Mouse (Mus musculus): ENCODE measurements around the gene Mettl8. TPM values are rescaled to one million over a fixed set of nuclear protein-coding genes. Genes with fewer than 3 reads are reported as not detected.

Gene Mettl8
- total and polyA plus RNA-seq, 3 experiments: 20.0 to 21.7 TPM; not detected in 1

DNA sequence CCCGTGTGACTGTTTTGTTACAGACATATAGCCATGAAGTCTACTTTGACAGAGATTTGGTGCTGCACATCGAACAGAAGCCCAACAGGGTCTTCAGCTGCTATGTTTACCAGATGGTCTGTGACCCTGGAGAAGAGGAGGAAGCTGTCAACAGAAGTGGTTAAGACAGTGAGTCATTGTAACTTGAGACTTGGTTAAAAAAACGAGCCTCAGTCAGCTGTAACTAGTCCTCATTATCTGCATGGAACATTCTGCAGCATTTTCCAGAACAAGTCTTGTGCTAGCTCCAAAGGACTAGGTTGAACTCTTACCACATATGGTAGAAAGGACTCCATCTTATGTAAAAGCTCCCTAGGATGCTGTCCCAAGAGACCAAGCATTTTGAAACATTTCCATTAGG, 34.4 kb upstream of the Mettl8 start:
- DNase-seq (ENCODE audit: low read depth, low spot score): peak; percentile 23
- TF ChIP-seq CTCF (IDR thresholded peaks at IDR 0.05 in 2 of 3, conservative IDR thresholded peaks at IDR 0.05 in 1 of 3; ENCODE audit: control insufficient read depth in 1 of 3, insufficient read depth in 1 of 3, low read depth in 2 of 3, low read length in 3 of 3, poor library complexity in 1 of 3, severe bottlenecking in 1 of 3) (no peak), ETS1 (IDR thresholded peaks at IDR 0.05; ENCODE audit: low read depth, low read length) (no peak), USF1 (IDR thresholded peaks at IDR 0.05; ENCODE audit: low read depth, low read length) (no peak), MAFK (IDR thresholded peaks at IDR 0.05; ENCODE audit: borderline replicate concordance, low read depth, low read length) (no peak), MYB (IDR thresholded peaks at IDR 0.05; ENCODE audit: low read depth, low read length) (no peak), SIN3A (IDR thresholded peaks at IDR 0.05; ENCODE audit: low read length) (no peak), NRF1 (IDR thresholded peaks at IDR 0.05; ENCODE audit: insufficient read depth, low read depth, low read length, poor library complexity, severe bottlenecking) (no peak), CHD2 (IDR thresholded peaks at IDR 0.05; ENCODE audit: low read length) (no peak), ZNF384 (IDR thresholded peaks at IDR 0.05; ENCODE audit: low read depth, low read length) (no peak)
- no peaks in the 10 kb centered on the region for H3K27me3 ChIP-seq (ENCODE audit: control insufficient read depth in 1 of 2, insufficient read depth in 2 of 2, low read length in 2 of 2)
- no peaks in the 10 kb centered on the region for H3K9me3 ChIP-seq (replicated peaks; ENCODE audit: insufficient read depth, low read length)
- no peak overlapping the region for H3K9ac ChIP-seq (ENCODE audit: control insufficient read depth, low read depth, low read length, poor library complexity, severe bottlenecking)
- no peak overlapping the region for H3K27ac ChIP-seq (ENCODE audit: control insufficient read depth, low read depth, low read length)
- H3K4me1 ChIP-seq (ENCODE audit: control insufficient read depth in 1 of 2, insufficient read depth in 2 of 2, low read length in 2 of 2): no peaks in the 10 kb centered on the region
- peaks cover 2 to 14% of the 10 kb centered on the region in 2 experiments; a peak in 3 of 4 replicates for H3K36me3 ChIP-seq (ENCODE audit: control insufficient read depth in 1 of 2, insufficient read depth in 2 of 2, low read length in 2 of 2)
- no peaks in the 10 kb centered on the region for H3K79me2 ChIP-seq (ENCODE audit: control insufficient read depth, insufficient read depth, low read length, poor library complexity)
- no peak overlapping the region for H3K4me3 ChIP-seq (ENCODE audit: control insufficient read depth in 1 of 2, insufficient read depth in 1 of 2, low read depth in 2 of 2, low read length in 2 of 2)

DNA sequence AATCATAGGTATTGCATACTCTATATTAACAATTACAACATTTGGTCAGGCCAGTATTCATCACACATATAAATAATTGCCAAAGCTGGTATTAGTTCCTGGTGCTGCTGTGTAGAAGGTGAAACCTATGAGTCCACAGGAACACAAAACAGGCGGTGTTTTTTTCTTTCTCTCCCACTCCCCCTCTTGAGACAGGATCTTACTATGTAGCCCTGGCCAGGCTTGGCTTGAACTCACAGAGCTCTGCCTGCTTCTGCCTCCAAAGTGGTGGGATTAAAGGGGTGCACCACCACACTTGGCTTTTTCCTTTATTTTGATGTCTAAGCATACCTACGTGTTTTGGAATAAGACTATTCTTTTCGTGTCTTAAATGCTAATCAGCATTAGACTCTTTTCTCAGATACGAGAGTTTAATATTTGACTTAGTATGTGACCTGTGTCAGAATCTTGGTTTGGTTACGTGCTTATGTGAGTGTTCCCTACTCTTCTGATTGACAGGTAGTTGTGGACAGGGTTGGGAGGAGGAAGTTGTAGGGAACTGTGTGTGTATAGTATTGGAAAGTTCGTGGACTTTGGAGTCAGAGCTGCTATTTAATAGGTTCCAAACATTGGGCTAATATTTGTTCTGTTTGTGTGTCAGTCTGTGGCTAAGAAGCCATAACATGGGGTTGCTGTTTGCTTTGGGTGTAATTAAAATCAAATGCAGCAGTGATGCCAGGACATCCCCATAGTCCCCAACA, 28.2 kb upstream of the Mettl8 start:
- TF ChIP-seq MXI1 (IDR thresholded peaks at IDR 0.05; ENCODE audit: low read depth, low read length) (no peak), ZNF384 (IDR thresholded peaks at IDR 0.05; ENCODE audit: low read depth, low read length) (no peak), NRF1 (IDR thresholded peaks at IDR 0.05; ENCODE audit: insufficient read depth, low read depth, low read length, poor library complexity, severe bottlenecking) (no peak), CTCF (IDR thresholded peaks at IDR 0.05 in 2 of 3, conservative IDR thresholded peaks at IDR 0.05 in 1 of 3; ENCODE audit: control insufficient read depth in 1 of 3, insufficient read depth in 1 of 3, low read depth in 2 of 3, low read length in 3 of 3, poor library complexity in 1 of 3, severe bottlenecking in 1 of 3) (no peak), ETS1 (IDR thresholded peaks at IDR 0.05; ENCODE audit: low read depth, low read length) (no peak), UBTF (IDR thresholded peaks at IDR 0.05; ENCODE audit: borderline replicate concordance, insufficient read depth, low read depth, low read length) (no peak), CHD2 (IDR thresholded peaks at IDR 0.05; ENCODE audit: low read length) (no peak), MEF2A (IDR thresholded peaks at IDR 0.05; ENCODE audit: extremely low read depth, insufficient replicate concordance, low read depth, low read length, poor library complexity, severe bottlenecking) (no peak), RCOR1 (IDR thresholded peaks at IDR 0.05; ENCODE audit: low read depth, low read length) (no peak), ELF1 (IDR thresholded peaks at IDR 0.05; ENCODE audit: low read depth, low read length) (no peak), RAD21 (IDR thresholded peaks at IDR 0.05; ENCODE audit: low read depth, low read length) (no peak), ZC3H11A (IDR thresholded peaks at IDR 0.05; ENCODE audit: low read depth, low read length) (no peak), ZKSCAN1 (IDR thresholded peaks at IDR 0.05; ENCODE audit: low read depth, low read length) (no peak), CHD1 (IDR thresholded peaks at IDR 0.05; ENCODE audit: low read depth, low read length) (no peak)
- no peak for DNase-seq (ENCODE audit: low read depth, low spot score)
- H3K9ac ChIP-seq (ENCODE audit: control insufficient read depth, low read depth, low read length, poor library complexity, severe bottlenecking): no peak overlapping the region
- no peaks in the 10 kb centered on the region for H3K9me3 ChIP-seq (replicated peaks; ENCODE audit: insufficient read depth, low read length)
- H3K36me3 ChIP-seq (ENCODE audit: control insufficient read depth in 1 of 2, insufficient read depth in 2 of 2, low read length in 2 of 2): peaks cover 2 to 17% of the 10 kb centered on the region in 2 experiments; a peak in 3 of 4 replicates
- no peaks in the 10 kb centered on the region for H3K27me3 ChIP-seq (ENCODE audit: control insufficient read depth in 1 of 2, insufficient read depth in 2 of 2, low read length in 2 of 2)
- H3K79me2 ChIP-seq (ENCODE audit: control insufficient read depth, insufficient read depth, low read length, poor library complexity): no peaks in the 10 kb centered on the region
- no peak overlapping the region for H3K27ac ChIP-seq (ENCODE audit: control insufficient read depth, low read depth, low read length)
- H3K4me3 ChIP-seq (ENCODE audit: control insufficient read depth in 1 of 2, insufficient read depth in 1 of 2, low read depth in 2 of 2, low read length in 2 of 2): no peak overlapping the region
- H3K4me1 ChIP-seq (ENCODE audit: control insufficient read depth in 1 of 2, insufficient read depth in 2 of 2, low read length in 2 of 2): no peaks in the 10 kb centered on the region
